Mouse (Mus musculus): ENCODE measurements around the gene Prl2b1. TPM values are rescaled to one million over a fixed set of nuclear protein-coding genes. Genes with fewer than 3 reads are reported as not detected.

Prl2b1 gene
- not detected for total RNA-seq (2023)

DNA sequence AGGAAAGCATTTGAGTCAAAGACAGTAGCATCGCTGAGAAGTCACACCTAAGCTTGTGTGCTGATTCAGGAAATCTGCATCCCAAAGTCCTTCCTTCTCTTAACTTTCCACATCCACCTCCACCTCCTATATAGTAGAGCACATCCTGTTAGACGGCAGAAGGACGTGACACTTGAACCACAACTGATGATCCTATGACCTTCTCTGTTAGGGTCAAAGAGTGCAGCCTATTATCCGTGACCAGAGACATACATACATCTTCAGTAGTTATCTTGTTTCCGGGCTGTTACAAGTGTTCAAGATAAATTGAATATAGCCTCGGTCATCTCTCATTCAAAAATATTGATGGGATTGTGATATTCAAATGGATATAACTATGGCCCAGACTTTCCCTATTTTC lies at the start of gene Prl2b1:
TSS of gene Prl2b1 (minus strand) at position 101 of the 400 bp plus-strand sequence.

DNA sequence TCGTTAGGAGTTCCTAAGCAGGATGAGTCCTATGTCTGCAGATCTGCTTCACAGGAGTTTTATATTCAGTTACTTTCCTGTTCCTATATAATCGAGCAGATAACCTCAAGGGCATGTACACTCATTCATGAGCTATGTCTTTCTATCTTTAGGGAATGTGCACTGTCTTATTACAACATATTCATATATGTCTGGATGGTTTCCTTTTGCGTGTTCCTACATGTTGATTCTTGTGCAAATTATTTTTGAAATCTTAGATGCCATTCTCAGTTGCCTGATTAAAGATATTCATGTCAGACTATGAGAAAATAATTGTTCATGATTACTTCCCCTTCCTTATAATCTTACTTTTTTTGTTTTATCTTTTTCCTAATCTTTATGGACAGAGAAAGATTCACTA lies 47.9 kb upstream of the Prl2b1 start, which contains the start of gene Prl8a6:
TSS of gene Prl8a6 (minus strand) at position 101 of the 400 bp plus-strand sequence.

DNA sequence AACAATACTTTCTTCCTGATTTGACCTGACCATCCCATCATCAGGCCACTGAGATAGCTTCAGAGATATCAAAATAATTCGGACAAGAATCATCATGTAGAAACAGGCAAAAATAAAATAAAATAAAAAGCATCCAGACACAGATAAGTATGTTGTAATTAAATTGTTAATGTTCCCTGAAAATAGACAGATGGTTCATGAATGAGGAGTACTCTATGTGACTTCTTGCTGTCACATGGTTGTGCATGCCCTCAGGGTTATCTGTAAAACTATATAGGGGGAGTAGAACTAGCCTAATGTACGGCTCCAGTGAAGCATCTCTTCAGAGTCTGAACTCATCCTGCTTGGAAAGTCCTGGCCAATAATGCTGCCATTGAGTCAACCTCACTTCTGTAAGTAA lies 45.3 kb downstream of the Prl2b1 start, which contains the start of gene Prl8a2:
TSS of gene Prl8a2 (plus strand) at position 301 of the 400 bp plus-strand sequence.

Other genes with a start within 250 kb of the Prl2b1 start
- gene Prl3d3, start 234.1 kb downstream of the Prl2b1 start, total RNA-seq (2023): not detected
- not detected for gene Prl3c1, start 194.2 kb downstream of the Prl2b1 start, total RNA-seq (2023)
- gene Prl3b1, start 149.0 kb downstream of the Prl2b1 start, total RNA-seq (2023): not detected
- not detected for gene Prl3a1, start 131.4 kb downstream of the Prl2b1 start, total RNA-seq (2023)
- gene Prl6a1, start 78.2 kb downstream of the Prl2b1 start, total RNA-seq (2023): not detected
- not detected for gene Prl8a2, start 45.2 kb downstream of the Prl2b1 start, total RNA-seq (2023)
- gene Prl8a6, start 47.8 kb upstream of the Prl2b1 start, total RNA-seq (2023): not detected
- gene Prl8a8, start 122.4 kb upstream of the Prl2b1 start, total RNA-seq (2023): not detected
- not detected for gene Prl8a9, start 173.8 kb upstream of the Prl2b1 start, total RNA-seq (2023)
- not detected for gene Prl8a1, start 191.3 kb upstream of the Prl2b1 start, total RNA-seq (2023)
- gene Prl7b1, start 219.7 kb upstream of the Prl2b1 start, total RNA-seq (2023): not detected